Mouse (Mus musculus) hindbrain, embryonic 10.5 days (tissue): ENCODE measurements around the gene Avil. TPM values are rescaled to one million over a fixed set of nuclear protein-coding genes. Genes with fewer than 3 reads are reported as not detected.
A peak's percentile ranks its signal among the peaks of the same experiment; 100 is the strongest.

Source experiments
- DNase-seq: peaks from one replicate; pipeline ENCODE4 v3.0.0-alpha.2; 2017; ENCODE audit warnings: low spot score
- H3K27ac ChIP-seq: fragments of 300-500 bp; sonication (generic); 2 replicates; pipeline ENCODE4 v1.5.1; 2016; ENCODE audit warnings: mild to moderate bottlenecking, moderate library complexity
- H3K27me3 ChIP-seq: fragments of 300-500 bp; sonication (generic); 2 replicates; pipeline ENCODE4 v1.6.1; 2016; ENCODE audit warnings: mild to moderate bottlenecking; ENCODE audit not compliant: poor library complexity, insufficient read depth, severe bottlenecking
- H3K36me3 ChIP-seq: fragments of 300-500 bp; sonication (generic); 2 replicates; pipeline ENCODE4 v1.6.1; 2016; ENCODE audit warnings: mild to moderate bottlenecking, moderate library complexity
- H3K4me1 ChIP-seq: fragments of 300-500 bp; sonication (generic); replicated peaks from 2 replicates; pipeline ENCODE4 v1.6.1; 2016; ENCODE audit warnings: mild to moderate bottlenecking
- H3K4me3 ChIP-seq: fragments of 300-500 bp; sonication (generic); 2 replicates; pipeline ENCODE4 v1.5.1; 2016; ENCODE audit warnings: mild to moderate bottlenecking, moderate library complexity
- H3K9me3 ChIP-seq: fragments of 300-500 bp; sonication (generic); 2 replicates; pipeline ENCODE4 v1.6.1; 2016; ENCODE audit warnings: mild to moderate bottlenecking, moderate library complexity
- WGBS: fragments of 180-500 bp; shearing (Covaris S2); methylation state at CpG from one replicate; pipeline ENCODE4 v1.1.7; 2016; 5-methylcytosine and 5-hydroxymethylcytosine counted together
- polyA plus RNA-seq: library from polyadenylated mRNA; unstranded; fragments of >200 nt; fragmentation: Nextera tagmentation; extraction: Ambion mirVana; gene quantifications from 2 replicates; pipeline ENCODE4 v1.2.1, GENCODE M21; 2016

The Avil gene
- polyA plus RNA-seq, 1 experiment from 2014 or later = 1.6 TPM

DNA sequence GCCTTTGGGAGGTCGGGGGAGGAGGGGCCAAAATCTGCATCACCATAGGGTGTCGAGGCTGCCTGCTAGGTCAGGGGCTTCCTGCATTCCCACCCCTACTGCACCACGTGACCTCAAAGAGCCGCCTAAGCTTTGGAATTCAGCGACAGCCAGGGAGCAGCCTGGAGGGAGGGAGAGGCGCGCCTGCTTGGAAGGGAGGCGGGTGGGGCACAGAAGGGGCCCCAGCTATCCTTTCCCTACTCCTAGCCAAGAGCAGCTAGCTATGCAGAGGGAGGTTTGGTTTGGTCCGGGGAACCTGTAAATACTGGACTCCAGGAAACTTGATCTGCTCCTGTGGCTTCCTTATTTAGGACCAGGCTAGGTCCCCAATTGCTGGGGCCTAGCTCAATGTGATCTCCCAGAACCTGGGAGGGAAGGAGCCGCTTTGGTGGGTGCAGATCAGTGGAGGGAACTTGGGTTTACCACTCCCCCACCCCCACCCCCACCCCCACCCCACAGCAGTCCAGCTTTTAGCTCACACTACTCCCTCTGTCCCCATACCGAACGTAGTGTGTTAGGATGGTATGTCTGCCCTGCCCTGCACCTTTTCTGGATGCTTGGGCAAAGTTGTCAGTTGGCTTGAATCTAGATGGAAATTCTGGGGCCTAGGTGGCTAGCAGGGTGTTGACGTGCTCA is 28.3 kb upstream of the Avil start:
- no peaks in the 10 kb centered on the region for H3K36me3 ChIP-seq
- WGBS = 10% methylated on average over 13 of the region's 13 CpGs
- DNase-seq = peak; percentile 87
- H3K27me3 ChIP-seq = peaks cover 37% of the 10 kb centered on the region
- peak overlapping the region; percentile 40 for H3K4me3 ChIP-seq
- no peaks in the 10 kb centered on the region for H3K9me3 ChIP-seq
- peak overlapping the region; percentile 81 for H3K27ac ChIP-seq
- peaks cover 41% of the 10 kb centered on the region for H3K4me1 ChIP-seq

DNA sequence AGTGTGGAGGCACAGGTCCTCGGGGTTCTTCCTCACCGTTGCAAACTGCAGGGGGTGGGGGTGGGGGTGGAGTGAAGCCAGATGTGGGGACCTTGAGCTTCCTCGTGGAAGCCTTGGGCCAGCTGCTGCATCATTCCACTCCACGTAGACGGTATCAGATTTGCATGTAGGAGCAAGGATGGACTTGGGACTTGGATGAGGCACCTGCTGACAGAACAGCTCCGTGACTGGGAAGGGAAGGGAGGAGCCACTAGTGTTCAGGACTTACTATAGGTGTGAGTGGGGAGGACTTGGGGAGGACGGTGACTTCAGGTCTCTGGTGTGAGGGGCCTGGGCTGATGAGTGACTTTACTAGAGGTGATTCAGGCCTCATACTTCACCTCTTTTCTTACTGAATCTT is 27.5 kb upstream of the Avil start:
- H3K9me3 ChIP-seq = no peaks in the 10 kb centered on the region
- peaks cover 37% of the 10 kb centered on the region for H3K27me3 ChIP-seq
- WGBS = 22% methylated on average over 7 of the region's 7 CpGs
- H3K4me1 ChIP-seq = peaks cover 48% of the 10 kb centered on the region
- 0 out of 2 replicates have a peak overlapping the region, but pooled peaks have one; percentile 40 for H3K4me3 ChIP-seq
- peak overlapping the region; percentile 81 for H3K27ac ChIP-seq
- no peaks in the 10 kb centered on the region for H3K36me3 ChIP-seq
- no peak for DNase-seq

- Histone ChIP-seq H3K4me3 (no peak overlapping the region), H3K9me3 (no peaks in the 10 kb centered on the region), H3K27me3 (peaks cover 37% of the 10 kb centered on the region), H3K36me3 (no peaks in the 10 kb centered on the region), H3K4me1 (peaks cover 62% of the 10 kb centered on the region), H3K27ac (0 out of 2 replicates have a peak overlapping the region, but pooled peaks have one; percentile 18)
- no peak for DNase-seq
- 80% methylated on average over 6 of the region's 6 CpGs for WGBS
Measured at GRCm38 (mm10) chr10:126975706-126976105, 24.8 kb upstream of the Avil start.

DNA sequence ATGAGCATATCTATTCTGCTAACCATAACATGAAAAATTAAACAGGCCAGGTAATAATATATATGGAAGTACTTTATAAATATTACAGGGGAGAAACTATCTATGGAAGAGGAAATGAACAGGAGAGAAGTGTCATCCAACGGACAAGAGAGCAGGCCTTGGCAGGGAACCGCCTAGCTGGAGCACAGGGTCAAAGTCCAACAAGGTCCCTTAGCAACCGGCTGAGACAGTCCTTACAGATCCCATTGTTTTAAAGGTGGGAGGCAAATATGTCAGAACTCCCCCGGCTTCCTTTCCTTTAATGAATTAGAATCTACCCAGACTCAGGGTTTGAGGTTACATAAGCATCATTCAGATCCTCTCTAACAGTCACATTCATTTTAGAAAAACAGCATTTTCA is 23.4 kb upstream of the Avil start:
- WGBS = 17% methylated on average over 4 of the region's 4 CpGs
- Histone ChIP-seq H3K27ac (no peak overlapping the region), H3K4me1 (peaks cover 62% of the 10 kb centered on the region), H3K9me3 (no peaks in the 10 kb centered on the region), H3K36me3 (no peaks in the 10 kb centered on the region), H3K4me3 (no peak overlapping the region), H3K27me3 (peaks cover 32% of the 10 kb centered on the region)
- DNase-seq = no peak

DNA sequence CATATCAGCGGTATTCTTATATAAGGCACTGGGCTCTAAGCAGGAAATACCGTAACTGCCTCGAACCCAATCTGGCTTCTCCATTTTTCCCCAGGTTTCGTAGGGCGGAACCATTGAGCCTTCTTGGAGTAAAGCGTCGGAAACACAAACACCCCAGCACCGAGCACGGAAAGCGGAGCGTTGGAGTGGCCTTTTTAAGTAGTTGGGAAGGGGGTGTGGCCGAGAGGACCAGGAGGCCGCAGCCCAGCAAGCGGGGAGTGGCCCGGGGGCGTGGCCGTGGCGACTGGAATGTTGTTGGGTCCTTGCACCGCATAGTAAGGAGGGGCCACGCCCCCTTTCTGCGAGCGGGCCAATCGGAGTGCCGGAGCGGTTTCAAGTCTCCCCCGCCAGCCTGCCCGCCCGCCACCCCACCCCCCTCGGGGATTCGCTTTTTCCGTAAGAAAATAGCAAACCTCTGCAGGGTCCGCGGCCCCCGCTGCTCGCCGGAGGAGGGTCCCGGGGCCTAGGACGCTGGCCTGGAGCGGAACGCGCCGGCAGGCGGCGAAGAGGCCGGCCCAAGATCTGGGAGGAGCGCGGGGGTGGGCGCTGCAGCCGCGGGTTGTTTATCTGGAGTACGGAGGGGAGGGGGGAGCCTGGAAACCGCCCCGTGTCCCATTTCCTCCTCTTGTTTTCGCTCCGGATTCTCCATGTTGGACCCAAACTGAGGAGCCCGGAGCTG is 22.1 kb upstream of the Avil start, which contains the start of gene Ctdsp2:
Gene Ctdsp2, plus strand, starts transcription at position 441 of the 718 bp plus-strand sequence.
- Histone ChIP-seq H3K4me3 (peak within 1 kb of the TSS; percentile 99), H3K9me3 (no peaks in the 10 kb centered on the region), H3K27me3 (peaks cover 19% of the 10 kb centered on the region), H3K27ac (peak within 1 kb of the TSS; percentile 99), H3K36me3 (no peaks in the 10 kb centered on the region), H3K4me1 (peaks cover 62% of the 10 kb centered on the region)
- WGBS = under 1% methylated on average over 56 of the region's 56 CpGs
- peak; percentile 100 for DNase-seq

- Histone ChIP-seq H3K4me1 (peaks cover 69% of the 10 kb centered on the region), H3K4me3 (peak overlapping the region; percentile 99), H3K9me3 (no peaks in the 10 kb centered on the region), H3K27ac (peak overlapping the region; percentile 99), H3K36me3 (no peaks in the 10 kb centered on the region), H3K27me3 (peaks cover 13% of the 10 kb centered on the region)
- DNase-seq = peak; percentile 52
- WGBS = under 1% methylated on average over 62 of the region's 62 CpGs
Measured at GRCm38 (mm10) chr10:126979121-126979635, 21.3 kb upstream of the Avil start.

DNA sequence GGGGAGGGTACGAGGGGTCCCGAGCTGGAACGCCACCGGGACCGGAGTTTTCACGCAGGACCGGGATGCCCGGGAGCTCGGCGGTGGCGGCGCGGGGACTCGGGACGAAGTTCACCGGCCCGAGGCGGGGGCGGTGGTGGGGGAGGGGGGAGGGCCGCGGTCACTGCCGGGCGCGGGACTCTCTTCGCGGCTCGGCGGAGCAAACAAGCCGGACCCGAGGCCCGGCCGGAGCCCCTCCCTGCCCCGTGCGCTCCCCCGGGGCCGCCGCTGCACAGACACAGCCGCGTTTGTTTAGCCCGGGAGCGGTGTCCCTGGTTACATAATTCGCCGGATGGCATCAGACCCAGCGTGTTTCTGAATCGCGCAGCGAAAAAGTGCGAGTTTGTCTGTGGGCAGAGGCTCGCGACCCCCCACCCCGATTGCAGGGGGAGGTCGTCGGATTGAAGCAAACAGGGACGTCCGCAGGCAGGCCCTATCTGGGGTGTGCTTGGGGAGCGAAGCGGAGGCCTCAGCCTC is 20.8 kb upstream of the Avil start:
- H3K4me3 ChIP-seq = peak overlapping the region; percentile 99
- DNase-seq = peak; percentile 65
- H3K27ac ChIP-seq = peak overlapping the region; percentile 99
- peaks cover 75% of the 10 kb centered on the region for H3K4me1 ChIP-seq
- WGBS = under 1% methylated on average over 55 of the region's 57 CpGs
- H3K9me3 ChIP-seq = no peaks in the 10 kb centered on the region
- H3K36me3 ChIP-seq = peaks cover under 1% of the 10 kb centered on the region; the same call in 1 of the 2 replicates
- H3K27me3 ChIP-seq = peaks cover 13% of the 10 kb centered on the region

- Histone ChIP-seq H3K4me1 (peaks cover 79% of the 10 kb centered on the region), H3K36me3 (peaks cover 5% of the 10 kb centered on the region; the same call in 1 of the 2 replicates)
- DNase-seq = peak; percentile 61
Measured at GRCm38 (mm10) chr10:126980221-126980932, 20.1 kb upstream of the Avil start.

GRCm38 (mm10) chr10:126980933-126981530 is 19.5 kb upstream of the Avil start:
- DNase-seq = peak; percentile 45

More at GRCm38 (mm10) chr10:126980221-126980932, 20.1 kb upstream of the Avil start:
- Histone ChIP-seq H3K4me3 (peak overlapping the region; percentile 99), H3K9me3 (no peaks in the 10 kb centered on the region), H3K27me3 (peaks cover 10% of the 10 kb centered on the region), H3K27ac (peak overlapping the region; percentile 99)
- WGBS = 1% methylated on average over 16 of the region's 16 CpGs

GRCm38 (mm10) chr10:126981746-126982145 is 18.8 kb upstream of the Avil start:
- Histone ChIP-seq H3K9me3 (no peaks in the 10 kb centered on the region), H3K36me3 (peaks cover 13% of the 10 kb centered on the region; the same call in 1 of the 2 replicates), H3K4me3 (peak overlapping the region; percentile 99), H3K27ac (no peak overlapping the region), H3K4me1 (peaks cover 88% of the 10 kb centered on the region), H3K27me3 (no peaks in the 10 kb centered on the region)
- DNase-seq = no peak
- WGBS = 70% methylated on average over 3 of the region's 3 CpGs

More at GRCm38 (mm10) chr10:126980933-126981530, 19.5 kb upstream of the Avil start:
- Histone ChIP-seq H3K4me3 (peak overlapping the region; percentile 99), H3K27me3 (peaks cover 4% of the 10 kb centered on the region; the same call in 1 of the 2 replicates), H3K27ac (peak overlapping the region; percentile 99), H3K36me3 (peaks cover 10% of the 10 kb centered on the region; the same call in 1 of the 2 replicates), H3K9me3 (no peaks in the 10 kb centered on the region), H3K4me1 (peaks cover 84% of the 10 kb centered on the region)
- WGBS = 7% methylated on average over 11 of the region's 11 CpGs

DNA sequence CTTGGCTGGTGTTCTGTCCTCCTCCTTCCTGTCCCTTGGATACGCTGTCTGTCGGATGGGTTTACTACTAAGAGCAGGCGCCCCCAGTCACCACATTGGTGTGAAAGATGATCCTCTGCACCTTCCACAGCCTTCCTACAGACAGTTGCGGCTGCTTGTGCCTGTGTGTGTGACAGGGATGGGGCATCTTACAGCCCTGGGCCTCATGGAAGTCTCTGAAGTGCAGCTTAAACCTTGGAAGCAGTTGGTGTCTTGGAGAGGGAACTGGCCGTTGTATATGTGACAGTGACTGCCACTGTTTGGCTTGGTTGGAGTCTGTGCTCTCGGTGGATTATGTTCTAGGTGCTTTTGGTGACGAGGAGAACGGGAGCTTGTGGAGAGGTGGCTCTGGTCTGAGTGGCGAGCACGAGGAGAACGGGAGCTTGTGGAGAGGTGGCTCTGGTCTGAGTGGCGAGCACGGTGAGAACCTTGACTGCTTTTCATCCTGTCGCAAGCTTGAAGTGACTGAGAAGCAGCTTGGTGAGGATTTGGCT is 17.2 kb upstream of the Avil start:
- no peaks in the 10 kb centered on the region for H3K27me3 ChIP-seq
- H3K36me3 ChIP-seq = peaks cover 15% of the 10 kb centered on the region; the same call in 1 of the 2 replicates
- 62% methylated on average over 14 of the region's 14 CpGs for WGBS
- H3K4me1 ChIP-seq = peaks cover 89% of the 10 kb centered on the region
- no peak overlapping the region for H3K4me3 ChIP-seq
- H3K27ac ChIP-seq = 0 out of 2 replicates have a peak overlapping the region, but pooled peaks have one; percentile 30
- no peaks in the 10 kb centered on the region for H3K9me3 ChIP-seq
- no peak for DNase-seq
